Mouse (Mus musculus): ENCODE measurements at regions not wholly inside any gene's neighbourhood (a gene's known extent, or its start where the extent isn't known, plus 50 kb on each side); places are given as distances from the start of the nearest gene placed in this dataset.

- no peak for DNase-seq
Observed at GRCm38 (mm10) chrX:11574354-11574753, 246.7 kb downstream of the H2al1j start.

- DNase-seq, result no peak
Observed at GRCm38 (mm10) chrX:11575571-11575970, 247.9 kb downstream of the H2al1j start.

- peak; percentile 28 for DNase-seq
Observed at GRCm38 (mm10) chrX:11576287-11576686, 248.7 kb downstream of the H2al1j start.

- DNase-seq, result no peak
Observed at GRCm38 (mm10) chrX:11577294-11577693, 249.7 kb downstream of the H2al1j start.

GRCm38 (mm10) chrX:11585353-11585752 is 257.7 kb downstream of the H2al1j start:
- DNase-seq, result no peak

GRCm38 (mm10) chrX:11591391-11592187 is 264.0 kb downstream of the H2al1j start:
- DNase-seq, result peak; percentile 39

- DNase-seq, result peak; percentile 58
Observed at GRCm38 (mm10) chrX:11594542-11594941, 266.9 kb downstream of the H2al1j start.

- no peak for DNase-seq
Observed at GRCm38 (mm10) chrX:11597548-11597947, 269.9 kb downstream of the H2al1j start.

- peak; percentile 85 for DNase-seq
Observed at GRCm38 (mm10) chrX:11614237-11614636, 286.6 kb downstream of the H2al1j start.

GRCm38 (mm10) chrX:11621045-11621763 is 293.6 kb downstream of the H2al1j start:
- DNase-seq, result peak; percentile 76

- no peak for DNase-seq
Observed at GRCm38 (mm10) chrX:11626274-11626878, 298.8 kb downstream of the H2al1j start.

- no peak for DNase-seq
Observed at GRCm38 (mm10) chrX:11629362-11629761, 301.7 kb downstream of the H2al1j start.

- DNase-seq, result peak; percentile 53
Observed at GRCm38 (mm10) chrX:11629906-11630305, 302.3 kb downstream of the H2al1j start.

- DNase-seq, result peak; percentile 19
Observed at GRCm38 (mm10) chrX:11631186-11631913, 303.7 kb downstream of the H2al1j start.

GRCm38 (mm10) chrX:11632011-11632410 is 304.4 kb downstream of the H2al1j start:
- DNase-seq, result no peak

GRCm38 (mm10) chrX:11633823-11634222 is 306.2 kb downstream of the H2al1j start:
- peak; percentile 38 for DNase-seq

- no peak for DNase-seq
Observed at GRCm38 (mm10) chrX:11644484-11644883, 316.9 kb downstream of the H2al1j start.

GRCm38 (mm10) chrX:11646681-11647526 is 319.3 kb downstream of the H2al1j start:
- DNase-seq, result no peak

- DNase-seq, result no peak
Observed at GRCm38 (mm10) chrX:11647527-11647836, 319.9 kb downstream of the H2al1j start.

- no peak for DNase-seq
Observed at GRCm38 (mm10) chrX:11653336-11653735, 325.7 kb downstream of the H2al1j start.

- DNase-seq, result no peak
Observed at GRCm38 (mm10) chrX:11654976-11655375, 327.4 kb downstream of the H2al1j start.

GRCm38 (mm10) chrX:11655466-11655865 is 327.8 kb downstream of the H2al1j start:
- DNase-seq, result no peak
